Mouse (Mus musculus): Measurements from ENCODE around the gene Mroh2a. TPM values are rescaled to one million over a fixed set of nuclear protein-coding genes. Genes with fewer than 3 reads are reported as not detected.
A peak's percentile ranks its signal among the peaks of the same experiment; 100 is the strongest.

The Mroh2a gene
- polyA plus RNA-seq, 1 experiment from 2014 or later: 0.29 TPM

DNA sequence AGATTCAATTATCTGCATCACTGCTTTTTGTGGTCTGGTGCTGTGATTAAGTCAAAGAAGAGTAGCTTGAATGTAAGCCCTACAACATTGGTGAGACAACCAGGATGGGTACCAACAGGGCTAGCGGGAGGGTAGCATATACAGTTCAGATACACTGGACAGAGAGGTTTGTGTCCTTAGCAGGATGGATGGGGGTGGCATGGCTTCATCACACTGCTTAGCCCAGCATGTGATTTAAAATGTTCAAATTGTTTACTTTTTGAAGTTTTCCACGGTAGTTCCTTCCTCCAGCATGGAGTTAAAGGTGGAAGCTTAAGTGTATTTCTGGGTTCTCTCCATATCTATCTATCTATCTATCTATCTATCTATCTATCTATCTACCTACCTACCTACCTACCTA, 62.4 kb downstream of the Mroh2a start:
- no peaks in the 10 kb centered on the region for H3K36me3 ChIP-seq (ENCODE audit: control insufficient read depth, insufficient read depth)
- no peak for ATAC-seq
- H3K9me3 ChIP-seq (ENCODE audit: control insufficient read depth): 0 out of 2 replicates have a peak, but pooled peaks cover 7% of the 10 kb centered on the region
- H3K4me3 ChIP-seq (ENCODE audit: low read depth, low read length): no peak overlapping the region
- WGBS: 46% methylated on average over 2 of the region's 2 CpGs
- H3K4me1 ChIP-seq (replicated peaks; ENCODE audit: control insufficient read depth, insufficient read depth, low read length): no peaks in the 10 kb centered on the region
- H3K9ac ChIP-seq (ENCODE audit: low read depth, low read length): no peak overlapping the region
- no peak overlapping the region for H3K27ac ChIP-seq (ENCODE audit: low read depth, low read length)
- H3K27me3 ChIP-seq (replicated peaks; ENCODE audit: control insufficient read depth, insufficient read depth, low read length): no peaks in the 10 kb centered on the region
- H3K4me2 ChIP-seq (replicated peaks; ENCODE audit: low read depth): no peak overlapping the region
- no peak for TF ChIP-seq CTCF (IDR thresholded peaks at IDR 0.05; ENCODE audit: low read depth)

GRCm38 (mm10) chr1:88289917-88290316, 63.1 kb downstream of the Mroh2a start:
- Histone ChIP-seq H3K9me3 (ENCODE audit: control insufficient read depth) (0 out of 2 replicates have a peak, but pooled peaks cover 10% of the 10 kb centered on the region), H3K4me3 (ENCODE audit: low read depth, low read length) (no peak overlapping the region), H3K9ac (ENCODE audit: low read depth, low read length) (no peak overlapping the region), H3K4me1 (replicated peaks; ENCODE audit: control insufficient read depth, insufficient read depth, low read length) (no peaks in the 10 kb centered on the region), H3K27ac (ENCODE audit: low read depth, low read length) (no peak overlapping the region), H3K27me3 (replicated peaks; ENCODE audit: control insufficient read depth, insufficient read depth, low read length) (no peaks in the 10 kb centered on the region), H3K4me2 (replicated peaks; ENCODE audit: low read depth) (no peak overlapping the region), H3K36me3 (ENCODE audit: control insufficient read depth, insufficient read depth) (no peaks in the 10 kb centered on the region)
- peak; percentile 86 for TF ChIP-seq CTCF (IDR thresholded peaks at IDR 0.05; ENCODE audit: low read depth)
- ATAC-seq: no peak
- whole genome bisulfite sequencing: 43% methylated on average over 4 of the region's 4 CpGs

GRCm38 (mm10) chr1:88290511-88290910, 63.7 kb downstream of the Mroh2a start:
- no peak overlapping the region for H3K4me3 ChIP-seq (ENCODE audit: low read depth, low read length)
- H3K27me3 ChIP-seq (replicated peaks; ENCODE audit: control insufficient read depth, insufficient read depth, low read length): no peaks in the 10 kb centered on the region
- H3K36me3 ChIP-seq (ENCODE audit: control insufficient read depth, insufficient read depth): no peaks in the 10 kb centered on the region
- 71% methylated on average over 1 of the region's 1 CpGs for WGBS
- ATAC-seq: no peak
- H3K9ac ChIP-seq (ENCODE audit: low read depth, low read length): no peak overlapping the region
- 0 out of 2 replicates have a peak, but pooled peaks cover 10% of the 10 kb centered on the region for H3K9me3 ChIP-seq (ENCODE audit: control insufficient read depth)
- no peak for TF ChIP-seq CTCF (IDR thresholded peaks at IDR 0.05; ENCODE audit: low read depth)
- H3K27ac ChIP-seq (ENCODE audit: low read depth, low read length): no peak overlapping the region
- H3K4me2 ChIP-seq (replicated peaks; ENCODE audit: low read depth): no peak overlapping the region
- no peaks in the 10 kb centered on the region for H3K4me1 ChIP-seq (replicated peaks; ENCODE audit: control insufficient read depth, insufficient read depth, low read length)

DNA sequence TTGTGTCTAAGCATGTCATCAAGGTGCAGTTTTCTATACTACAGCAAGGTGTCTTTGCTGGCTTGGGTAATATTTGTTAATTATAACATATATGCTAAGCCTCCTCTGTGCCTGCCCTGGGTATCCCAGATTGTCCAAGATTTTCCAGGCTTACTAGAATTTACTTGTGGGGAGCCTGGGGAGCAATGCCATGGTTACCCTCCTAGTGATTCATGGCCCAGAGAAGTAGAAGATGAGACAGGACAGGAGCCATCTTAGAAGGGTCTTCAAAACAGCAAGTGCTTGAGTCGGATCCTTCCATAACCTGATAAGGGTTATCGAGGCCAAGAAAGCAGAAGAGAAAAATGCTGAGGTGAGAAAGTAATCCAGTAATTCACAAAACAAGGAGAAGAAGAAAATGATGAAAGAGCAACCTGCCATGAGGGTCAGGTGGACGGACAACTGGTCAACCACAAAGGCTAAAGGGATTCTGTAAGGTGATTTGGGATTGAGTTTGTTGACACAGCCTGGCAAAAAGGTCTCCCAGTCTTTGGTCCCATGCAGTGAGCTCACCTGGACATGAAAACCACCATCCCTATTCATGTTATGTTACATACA, 64.7 kb downstream of the Mroh2a start:
- Histone ChIP-seq H3K4me1 (replicated peaks; ENCODE audit: control insufficient read depth, insufficient read depth, low read length) (no peaks in the 10 kb centered on the region), H3K4me3 (ENCODE audit: low read depth, low read length) (no peak overlapping the region), H3K4me2 (replicated peaks; ENCODE audit: low read depth) (no peak overlapping the region), H3K27ac (ENCODE audit: low read depth, low read length) (no peak overlapping the region), H3K9me3 (ENCODE audit: control insufficient read depth) (peaks cover 16% of the 10 kb centered on the region; the same call in 1 of the 2 replicates), H3K27me3 (replicated peaks; ENCODE audit: control insufficient read depth, insufficient read depth, low read length) (no peaks in the 10 kb centered on the region), H3K9ac (ENCODE audit: low read depth, low read length) (no peak overlapping the region), H3K36me3 (ENCODE audit: control insufficient read depth, insufficient read depth) (no peaks in the 10 kb centered on the region)
- no peak for TF ChIP-seq CTCF (IDR thresholded peaks at IDR 0.05; ENCODE audit: low read depth)
- ATAC-seq: no peak
- WGBS: 61% methylated on average over 3 of the region's 3 CpGs

DNA sequence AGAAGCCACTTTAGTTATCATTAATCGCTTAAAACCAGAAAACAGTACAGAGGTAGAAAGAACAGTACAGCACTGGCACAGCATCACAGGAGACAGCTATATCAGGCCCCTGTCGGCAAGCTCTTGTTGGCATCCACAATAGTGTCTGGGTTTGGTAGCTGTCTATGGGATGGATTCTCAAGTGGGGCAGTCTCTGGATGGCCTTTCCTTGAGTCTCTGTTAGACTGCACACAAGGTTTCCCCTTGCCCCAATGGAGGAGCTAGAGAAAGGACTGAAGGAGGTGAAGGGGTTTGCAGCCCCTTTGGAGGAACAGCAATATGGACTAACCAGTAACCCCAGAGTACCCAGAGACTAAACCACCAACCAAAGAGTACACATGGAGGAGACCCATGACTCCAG, 65.3 kb downstream of the Mroh2a start:
- Histone ChIP-seq H3K36me3 (ENCODE audit: control insufficient read depth, insufficient read depth) (no peaks in the 10 kb centered on the region), H3K4me2 (replicated peaks; ENCODE audit: low read depth) (no peak overlapping the region), H3K9ac (ENCODE audit: low read depth, low read length) (no peak overlapping the region), H3K9me3 (ENCODE audit: control insufficient read depth) (peaks cover 20% of the 10 kb centered on the region; the same call in 1 of the 2 replicates), H3K27me3 (replicated peaks; ENCODE audit: control insufficient read depth, insufficient read depth, low read length) (no peaks in the 10 kb centered on the region), H3K4me3 (ENCODE audit: low read depth, low read length) (no peak overlapping the region), H3K27ac (ENCODE audit: low read depth, low read length) (no peak overlapping the region), H3K4me1 (replicated peaks; ENCODE audit: control insufficient read depth, insufficient read depth, low read length) (no peaks in the 10 kb centered on the region)
- WGBS: 54% methylated on average over 2 of the region's 2 CpGs
- TF ChIP-seq CTCF (IDR thresholded peaks at IDR 0.05; ENCODE audit: low read depth): no peak
- ATAC-seq: no peak

- TF ChIP-seq CTCF (IDR thresholded peaks at IDR 0.05; ENCODE audit: low read depth): no peak
Observed at GRCm38 (mm10) chr1:88294650-88295049, 67.9 kb downstream of the Mroh2a start.

More at GRCm38 (mm10) chr1:88294650-88295049, 67.9 kb downstream of the Mroh2a start:
- H3K27me3 ChIP-seq (replicated peaks; ENCODE audit: control insufficient read depth, insufficient read depth, low read length): no peaks in the 10 kb centered on the region
- H3K9ac ChIP-seq (ENCODE audit: low read depth, low read length): no peak overlapping the region
- 13% methylated on average over 1 of the region's 1 CpGs for WGBS
- H3K27ac ChIP-seq (ENCODE audit: low read depth, low read length): no peak overlapping the region
- no peaks in the 10 kb centered on the region for H3K4me1 ChIP-seq (replicated peaks; ENCODE audit: control insufficient read depth, insufficient read depth, low read length)
- no peaks in the 10 kb centered on the region for H3K36me3 ChIP-seq (ENCODE audit: control insufficient read depth, insufficient read depth)
- no peak for ATAC-seq
- no peak overlapping the region for H3K4me3 ChIP-seq (ENCODE audit: low read depth, low read length)
- H3K9me3 ChIP-seq (ENCODE audit: control insufficient read depth): peaks cover 21% of the 10 kb centered on the region; the same call in 1 of the 2 replicates
- H3K4me2 ChIP-seq (replicated peaks; ENCODE audit: low read depth): no peak overlapping the region

Measured in intestine, postnatal 0 days (tissue).